Mouse (Mus musculus) ES-E14 (cell line): Measurements from ENCODE around the gene Cfap298. TPM values are rescaled to one million over a fixed set of nuclear protein-coding genes. Genes with fewer than 3 reads are reported as not detected.

Experiments used
- DNase-seq: peaks from one replicate; pipeline ENCODE4 v3.0.0-alpha.2; 2013; ENCODE audit warnings: low read depth, low spot score
- H3K27ac ChIP-seq: 2 replicates; pipeline ENCODE4 v1.5.1; 2012; ENCODE audit warnings: low read depth, mild to moderate bottlenecking, low read length, moderate library complexity, mixed read lengths; ENCODE audit not compliant: poor library complexity, insufficient read depth, severe bottlenecking
- H3K36me3 ChIP-seq: 2 replicates; pipeline ENCODE4 v1.6.1; 2012; ENCODE audit warnings: mild to moderate bottlenecking, low read length, moderate library complexity, mixed read lengths; ENCODE audit not compliant: control insufficient read depth, poor library complexity, insufficient read depth, severe bottlenecking
- H3K4me1 ChIP-seq, 2 experiments: fragments of 150-350 bp in 1 of 2; sonication (generic) in 1 of 2; 2 replicates each; pipeline ENCODE4 v1.6.1; 2012; ENCODE audit warnings: low read length in 2 of 2, mild to moderate bottlenecking in 1 of 2, mixed read lengths in 1 of 2; ENCODE audit not compliant: control insufficient read depth in 2 of 2, insufficient read depth in 2 of 2, poor library complexity in 1 of 2
- H3K4me3 ChIP-seq, 2 experiments: fragments of 150-350 bp in 1 of 2; sonication (generic) in 1 of 2; 2 replicates each; pipeline ENCODE4 v1.5.1; 2012; ENCODE audit warnings: low read length in 2 of 2, low read depth in 1 of 2, mild to moderate bottlenecking in 1 of 2, mixed read lengths in 1 of 2; ENCODE audit not compliant: insufficient read depth in 1 of 2, poor library complexity in 1 of 2, severe bottlenecking in 1 of 2
- H3K9ac ChIP-seq: 2 replicates; pipeline ENCODE4 v1.6.1; 2012; ENCODE audit warnings: low read depth, mild to moderate bottlenecking, low read length, mixed read lengths; ENCODE audit not compliant: poor library complexity, insufficient read depth, severe bottlenecking
- H3K9me3 ChIP-seq: fragments of 150-350 bp; sonication (generic); 2 replicates; pipeline ENCODE4 v1.6.1; 2012; ENCODE audit warnings: low read depth, mild to moderate bottlenecking, low read length; ENCODE audit not compliant: control insufficient read depth, insufficient read depth
- CHD2 ChIP-seq: IDR thresholded peaks from 2 replicates; pipeline ENCODE4 v1.6.1; 2014; ENCODE audit warnings: mild to moderate bottlenecking, low read depth, low read length, inconsistent platforms
- HCFC1 ChIP-seq: IDR thresholded peaks from 2 replicates; pipeline ENCODE4 v1.6.1; 2012; ENCODE audit warnings: low read length, inconsistent platforms, borderline replicate concordance; ENCODE audit not compliant: insufficient read depth
- MAFK ChIP-seq: IDR thresholded peaks from 2 replicates; pipeline ENCODE4 v1.6.1; 2014; ENCODE audit warnings: mild to moderate bottlenecking, low read depth, low read length, inconsistent platforms; ENCODE audit not compliant: insufficient read depth
- ZC3H11A ChIP-seq: IDR thresholded peaks from 2 replicates; pipeline ENCODE4 v1.6.1; 2012; ENCODE audit warnings: low read depth, mild to moderate bottlenecking, inconsistent platforms, low read length, borderline replicate concordance
- ZNF384 ChIP-seq: IDR thresholded peaks from 2 replicates; pipeline ENCODE4 v1.6.1; 2012; ENCODE audit warnings: low read depth, low read length, inconsistent platforms
- in situ Hi-C, 2 experiments: fragments of 600-800 bp; cut with MboI; formaldehyde crosslinking; loops; one replicate each; pipeline ENCODE4 v1.15.1; 2025; ENCODE audit warnings: low sequenced_read_pairs in 2 of 2, inconsistent platforms in 1 of 2; ENCODE audit not compliant: unreplicated experiment in 2 of 2
- total RNA-seq: library from RNA; depleted of rRNA; stranded (reverse); fragments of 300-350 nt; gene quantifications from 2 replicates; pipeline ENCODE4 v1.2.3, GENCODE M21; 2012

The Cfap298 gene
- total RNA-seq, 1 experiment = 26.1 TPM

DNA sequence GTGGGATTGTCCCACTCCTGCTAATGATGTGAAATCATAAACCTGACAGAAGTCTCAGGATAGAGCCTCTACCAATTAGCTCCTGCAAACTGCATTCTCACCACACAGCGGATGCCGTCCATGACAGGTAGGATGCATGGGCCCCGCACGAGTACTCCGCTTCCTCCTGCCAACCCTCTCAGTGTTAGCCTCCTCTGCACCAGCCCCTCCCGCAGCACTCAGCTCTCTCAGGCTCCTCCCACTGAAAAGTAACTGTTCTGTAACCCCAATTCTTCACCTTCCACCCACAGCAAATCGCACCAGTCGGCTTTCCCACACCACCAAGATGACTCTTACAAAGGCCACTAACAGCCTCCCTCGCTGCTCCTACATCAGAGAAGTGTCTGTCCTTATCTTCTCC lies 18.2 kb upstream of the Cfap298 start:
- no peaks in the 10 kb centered on the region for H3K36me3 ChIP-seq
- no peak overlapping the region for H3K4me3 ChIP-seq
- H3K9me3 ChIP-seq = no peaks in the 10 kb centered on the region
- in situ Hi-C loops = no loop called here
- H3K9ac ChIP-seq = no peak overlapping the region
- no peak for TF ChIP-seq ZNF384
- TF ChIP-seq HCFC1 = no peak
- H3K27ac ChIP-seq = no peak overlapping the region
- no peaks in the 10 kb centered on the region for H3K4me1 ChIP-seq
- DNase-seq = no peak

- in situ Hi-C loops = no loop called here
- DNase-seq = no peak
Measured at GRCm38 (mm10) chr16:90950354-90950963, 15.5 kb upstream of the Cfap298 start.

GRCm38 (mm10) chr16:90946977-90947376 lies 12.1 kb upstream of the Cfap298 start:
- H3K36me3 ChIP-seq = no peaks in the 10 kb centered on the region
- no peaks in the 10 kb centered on the region for H3K4me1 ChIP-seq
- no peaks in the 10 kb centered on the region for H3K9me3 ChIP-seq
- H3K4me3 ChIP-seq = no peak overlapping the region
- no peak for DNase-seq
- in situ Hi-C loops = no loop called here
- H3K9ac ChIP-seq = no peak overlapping the region
- H3K27ac ChIP-seq = no peak overlapping the region
- TF ChIP-seq CHD2 (no peak), HCFC1 (no peak), ZNF384 (no peak)

More at GRCm38 (mm10) chr16:90950354-90950963, 15.5 kb upstream of the Cfap298 start:
- Histone ChIP-seq H3K4me1 (no peaks in the 10 kb centered on the region), H3K27ac (no peak overlapping the region), H3K9ac (no peak overlapping the region), H3K4me3 (no peak overlapping the region), H3K36me3 (no peaks in the 10 kb centered on the region), H3K9me3 (no peaks in the 10 kb centered on the region)
- no peak for TF ChIP-seq CHD2
- no peak for TF ChIP-seq HCFC1
- no peak for TF ChIP-seq ZC3H11A
- TF ChIP-seq ZNF384 = no peak
- TF ChIP-seq MAFK = no peak

GRCm38 (mm10) chr16:90941246-90941645 lies 6.3 kb upstream of the Cfap298 start:
- H3K27ac ChIP-seq = no peak overlapping the region
- no peaks in the 10 kb centered on the region for H3K9me3 ChIP-seq
- no peaks in the 10 kb centered on the region for H3K4me1 ChIP-seq
- no peak for DNase-seq
- in situ Hi-C loops = no loop called here
- H3K36me3 ChIP-seq = peaks cover 2% of the 10 kb centered on the region; the same call in 1 of the 2 replicates
- TF ChIP-seq CHD2 (no peak), ZNF384 (no peak), HCFC1 (no peak), MAFK (no peak), ZC3H11A (no peak)
- no peak overlapping the region for H3K9ac ChIP-seq
- H3K4me3 ChIP-seq = no peak overlapping the region

DNA sequence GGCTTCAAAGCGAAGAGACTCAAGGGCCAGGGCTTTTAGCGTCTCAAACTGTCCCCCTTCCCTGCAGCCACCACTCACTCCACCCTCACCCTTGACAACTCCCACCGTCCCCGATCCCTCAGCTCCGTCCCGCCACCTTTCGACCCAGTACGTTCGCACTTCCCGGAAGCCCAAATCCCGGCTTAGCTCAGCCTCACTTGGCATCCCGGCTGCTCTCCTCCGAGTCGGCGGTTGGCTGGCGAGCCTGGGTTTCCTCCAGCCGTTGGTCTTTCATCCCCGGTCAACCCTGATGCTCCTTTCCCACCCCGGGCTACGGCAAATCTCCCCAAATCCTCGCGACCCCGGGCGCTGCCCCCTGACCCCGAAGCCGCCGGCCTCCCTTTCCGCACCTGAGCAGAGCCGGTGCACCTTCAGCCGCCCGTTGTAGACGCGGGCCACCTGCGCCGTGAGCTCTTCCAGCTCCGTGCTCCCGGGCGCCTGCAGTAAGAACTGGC lies 674 bp downstream of the Cfap298 start:
- H3K9me3 ChIP-seq = no peaks in the 10 kb centered on the region
- DNase-seq = no peak
- in situ Hi-C loops = no loop called here
- no peak for TF ChIP-seq ZNF384
- no peak; the same call in 1 of the 2 replicates for TF ChIP-seq CHD2
- TF ChIP-seq ZC3H11A = no peak
- no peak for TF ChIP-seq MAFK
- no peak for TF ChIP-seq HCFC1
- peak overlapping the region; percentile 92 for H3K9ac ChIP-seq
- H3K27ac ChIP-seq = peak overlapping the region; percentile 45; the same call in 1 of the 2 replicates
- H3K4me3 ChIP-seq = peak overlapping the region; percentile 69 to 92
- H3K4me1 ChIP-seq = peaks cover 0 to 2% of the 10 kb centered on the region in 2 experiments; a peak in 1 of 4 replicates
- H3K36me3 ChIP-seq = peaks cover 2% of the 10 kb centered on the region; the same call in 1 of the 2 replicates
